Mouse (Mus musculus): ENCODE measurements around the gene 2610008E11Rik. TPM values are rescaled to one million over a fixed set of nuclear protein-coding genes. Genes with fewer than 3 reads are reported as not detected.
A peak's percentile ranks its signal among the peaks of the same experiment; 100 is the strongest.

Gene 2610008E11Rik
- polyA plus RNA-seq (2015; fragmentation: Nextera tagmentation; extraction: Ambion mirVana): 2.3 and 3.1 TPM in 2 replicates

DNA sequence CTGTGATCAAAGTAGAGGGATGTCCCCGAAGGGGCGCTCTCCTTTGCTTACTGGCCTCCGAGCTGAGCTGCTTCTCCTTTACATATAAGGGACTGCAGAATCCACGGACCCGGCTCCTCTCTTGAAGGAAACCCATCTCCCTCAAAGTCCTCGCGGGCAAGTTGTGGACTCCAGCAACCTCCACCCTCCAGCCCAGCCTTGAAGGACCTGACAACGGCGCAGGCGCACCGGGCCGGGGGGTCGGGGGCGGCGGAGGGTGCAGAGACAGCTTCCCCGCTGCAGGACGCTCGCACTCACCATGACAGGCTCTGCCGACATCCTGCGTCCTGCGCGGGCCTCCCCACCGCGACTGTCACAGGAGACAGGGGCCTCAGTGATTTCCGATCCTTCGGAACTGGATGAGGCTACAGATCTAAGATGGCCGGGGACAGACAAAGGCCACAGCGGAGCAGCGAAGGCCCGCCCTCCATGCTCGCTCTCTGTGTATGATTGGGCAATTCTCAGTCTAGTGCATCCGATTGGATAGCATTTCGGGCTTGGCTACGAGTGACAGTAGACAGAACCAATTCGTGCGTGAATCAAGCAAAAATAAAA is at the start of gene 2610008E11Rik:
Gene 2610008E11Rik (minus strand): TSS at position 440 of the 594 bp plus-strand sequence.
- peaks cover 10% of the 10 kb centered on the region for H3K4me1 ChIP-seq (ENCODE audit: insufficient read depth)
- H3K4me3 ChIP-seq (ENCODE audit: low read depth, low read length): peak within 1 kb of the TSS; percentile 82
- peak within 1 kb of the TSS; percentile 92 for H3K27ac ChIP-seq (ENCODE audit: low read depth)
- H3K9me3 ChIP-seq (ENCODE audit: low read length): no peaks in the 10 kb centered on the region
- H3K4me2 ChIP-seq (ENCODE audit: low read depth, low read length): peak within 1 kb of the TSS; percentile 78
- under 1% methylated on average over 36 of the region's 36 CpGs for WGBS (ENCODE audit: insufficient replicate concordance)
- DNase-seq: peak; percentile 89
- no peaks in the 10 kb centered on the region for H3K27me3 ChIP-seq (ENCODE audit: insufficient read depth, low read length)
- peak within 1 kb of the TSS; percentile 86 for H3K9ac ChIP-seq (replicated peaks)
- peaks cover 7% of the 10 kb centered on the region; the same call in 1 of the 2 replicates for H3K36me3 ChIP-seq (replicated peaks; ENCODE audit: insufficient read depth, low read length)
- peak; percentile 100 for ATAC-seq
- TF ChIP-seq CTCF (IDR thresholded peaks at IDR 0.05; ENCODE audit: low read depth) (no peak), EP300 (IDR thresholded peaks at IDR 0.05; ENCODE audit: low read depth) (no peak)

DNA sequence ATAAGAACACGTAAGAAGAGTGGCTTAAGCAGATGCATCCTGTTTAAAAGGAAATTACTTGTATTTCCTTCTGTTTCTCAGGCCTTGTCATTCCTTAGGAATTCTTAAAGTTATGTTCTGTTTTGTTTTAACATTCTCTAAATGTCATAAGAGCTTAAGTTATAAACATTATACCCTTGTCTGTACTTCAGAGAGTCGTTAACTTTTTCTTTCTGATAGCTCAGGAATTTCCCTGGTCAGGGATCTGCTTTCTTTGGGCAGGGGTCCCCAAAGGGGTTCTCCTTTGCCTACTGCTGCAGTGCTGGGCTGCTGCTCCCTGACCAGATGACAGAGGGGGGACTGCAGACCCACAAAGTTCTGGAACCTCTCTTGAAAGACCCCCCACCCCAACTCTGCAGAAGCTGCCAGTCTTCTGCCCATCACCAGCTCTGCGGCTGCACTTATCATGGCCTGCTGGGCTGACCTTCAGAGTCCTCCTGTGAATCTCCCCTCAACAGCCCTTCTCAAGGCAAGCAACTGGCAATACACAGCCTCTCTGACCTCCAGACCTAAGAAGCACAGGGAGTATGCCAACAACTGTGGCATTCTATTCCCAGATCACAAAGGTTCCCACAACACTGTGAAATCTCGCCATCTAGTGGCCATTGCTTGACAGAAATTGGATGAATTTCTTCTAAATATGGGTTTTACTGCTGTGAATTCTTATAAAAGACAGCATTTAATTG is 18.9 kb upstream of the 2610008E11Rik start:
- 33% methylated on average over 4 of the region's 4 CpGs for WGBS (ENCODE audit: insufficient replicate concordance)
- 0 out of 2 replicates have a peak overlapping the region, but pooled peaks have one; percentile 16 for H3K27ac ChIP-seq (ENCODE audit: low read depth)
- TF ChIP-seq CTCF (IDR thresholded peaks at IDR 0.05; ENCODE audit: low read depth) (peak; percentile 76), EP300 (IDR thresholded peaks at IDR 0.05; ENCODE audit: low read depth) (no peak)
- H3K4me3 ChIP-seq (ENCODE audit: low read depth, low read length): no peak overlapping the region
- H3K9ac ChIP-seq (replicated peaks): no peak overlapping the region
- H3K4me2 ChIP-seq (ENCODE audit: low read depth, low read length): no peak overlapping the region
- no peaks in the 10 kb centered on the region for H3K27me3 ChIP-seq (ENCODE audit: insufficient read depth, low read length)
- ATAC-seq (no peak), DNase-seq (peak; percentile 42)
- H3K4me1 ChIP-seq (ENCODE audit: insufficient read depth): no peaks in the 10 kb centered on the region
- no peaks in the 10 kb centered on the region for H3K36me3 ChIP-seq (replicated peaks; ENCODE audit: insufficient read depth, low read length)
- no peaks in the 10 kb centered on the region for H3K9me3 ChIP-seq (ENCODE audit: low read length)

DNA sequence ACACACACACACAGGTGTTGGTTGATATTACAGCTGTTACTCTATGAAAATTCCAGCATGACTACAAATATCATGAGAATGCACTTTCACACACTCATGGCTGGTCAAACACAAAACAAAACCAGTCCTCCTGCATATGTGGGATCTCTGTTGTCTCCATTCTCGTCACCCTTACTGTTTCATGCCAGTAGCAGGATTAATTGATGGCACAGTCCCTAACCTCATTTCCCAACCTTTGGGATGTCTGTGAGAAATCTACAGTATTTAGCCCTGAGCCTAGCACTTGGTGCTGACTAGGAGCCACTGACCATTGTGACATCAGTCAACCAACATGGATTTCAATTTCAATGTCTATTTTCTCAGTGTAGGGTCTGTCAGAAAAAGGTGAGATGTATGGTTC is 17.7 kb upstream of the 2610008E11Rik start:
- H3K9ac ChIP-seq (replicated peaks): no peak overlapping the region
- 75% methylated on average over 1 of the region's 1 CpGs for WGBS (ENCODE audit: insufficient replicate concordance)
- H3K27me3 ChIP-seq (ENCODE audit: insufficient read depth, low read length): no peaks in the 10 kb centered on the region
- TF ChIP-seq CTCF (IDR thresholded peaks at IDR 0.05; ENCODE audit: low read depth) (no peak), EP300 (IDR thresholded peaks at IDR 0.05; ENCODE audit: low read depth) (no peak)
- H3K4me1 ChIP-seq (ENCODE audit: insufficient read depth): no peaks in the 10 kb centered on the region
- no peak overlapping the region for H3K27ac ChIP-seq (ENCODE audit: low read depth)
- H3K4me2 ChIP-seq (ENCODE audit: low read depth, low read length): no peak overlapping the region
- DNase-seq (no peak), ATAC-seq (no peak)
- H3K36me3 ChIP-seq (replicated peaks; ENCODE audit: insufficient read depth, low read length): no peaks in the 10 kb centered on the region
- no peak overlapping the region for H3K4me3 ChIP-seq (ENCODE audit: low read depth, low read length)
- no peaks in the 10 kb centered on the region for H3K9me3 ChIP-seq (ENCODE audit: low read length)

DNA sequence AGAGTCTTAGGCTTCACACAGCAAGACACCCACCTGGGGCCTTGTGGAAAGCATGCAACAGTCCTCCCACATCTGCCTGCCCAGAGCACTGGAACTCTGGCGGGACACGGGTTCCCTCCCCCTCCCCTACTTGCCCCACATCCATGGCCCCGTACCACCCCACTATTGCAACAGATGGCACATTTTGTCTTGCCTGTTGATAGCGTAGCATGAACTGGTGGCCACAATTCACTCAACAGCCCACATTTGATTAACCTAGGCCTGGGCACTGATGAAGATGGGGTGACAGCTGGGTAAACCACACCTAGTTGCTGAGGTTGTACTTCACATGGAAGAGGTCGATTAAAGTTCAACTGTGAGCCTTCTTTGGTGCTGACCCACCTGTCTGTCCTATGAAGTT is 13.1 kb upstream of the 2610008E11Rik start:
- WGBS (ENCODE audit: insufficient replicate concordance): 76% methylated on average over 5 of the region's 5 CpGs
- Histone ChIP-seq H3K27me3 (ENCODE audit: insufficient read depth, low read length) (no peaks in the 10 kb centered on the region), H3K4me1 (ENCODE audit: insufficient read depth) (no peaks in the 10 kb centered on the region), H3K9me3 (ENCODE audit: low read length) (no peaks in the 10 kb centered on the region), H3K27ac (ENCODE audit: low read depth) (no peak overlapping the region), H3K4me2 (ENCODE audit: low read depth, low read length) (no peak overlapping the region), H3K36me3 (replicated peaks; ENCODE audit: insufficient read depth, low read length) (no peaks in the 10 kb centered on the region), H3K4me3 (ENCODE audit: low read depth, low read length) (no peak overlapping the region), H3K9ac (replicated peaks) (no peak overlapping the region)
- DNase-seq: no peak
- no peak for ATAC-seq
- TF ChIP-seq EP300 (IDR thresholded peaks at IDR 0.05; ENCODE audit: low read depth) (no peak), CTCF (IDR thresholded peaks at IDR 0.05; ENCODE audit: low read depth) (no peak)

DNA sequence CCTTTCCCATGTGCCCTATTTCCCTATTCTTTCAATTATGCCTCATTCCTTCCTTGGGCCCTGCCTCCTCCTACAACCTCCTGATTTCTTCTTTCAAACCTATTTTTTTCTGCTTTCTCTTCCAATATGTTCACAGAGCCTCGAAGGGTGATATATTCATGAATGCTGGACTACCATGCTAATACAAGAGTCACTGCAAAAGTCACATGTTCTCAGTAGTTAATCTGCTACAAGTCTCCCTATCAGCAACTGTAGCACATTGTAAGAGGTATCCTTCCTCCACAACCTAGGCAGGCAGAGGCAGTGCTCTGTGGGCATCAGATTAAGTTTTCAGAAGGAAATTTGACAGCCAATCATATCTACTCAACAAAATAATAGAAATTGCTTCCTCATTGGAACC is 11.8 kb upstream of the 2610008E11Rik start:
- no peak overlapping the region for H3K4me2 ChIP-seq (ENCODE audit: low read depth, low read length)
- H3K27ac ChIP-seq (ENCODE audit: low read depth): no peak overlapping the region
- ATAC-seq (no peak), DNase-seq (no peak)
- no peak overlapping the region for H3K4me3 ChIP-seq (ENCODE audit: low read depth, low read length)
- H3K9ac ChIP-seq (replicated peaks): no peak overlapping the region
- no peaks in the 10 kb centered on the region for H3K9me3 ChIP-seq (ENCODE audit: low read length)
- no peaks in the 10 kb centered on the region for H3K4me1 ChIP-seq (ENCODE audit: insufficient read depth)
- no peak for TF ChIP-seq EP300 (IDR thresholded peaks at IDR 0.05; ENCODE audit: low read depth)
- no peak for TF ChIP-seq CTCF (IDR thresholded peaks at IDR 0.05; ENCODE audit: low read depth)
- H3K27me3 ChIP-seq (ENCODE audit: insufficient read depth, low read length): no peaks in the 10 kb centered on the region
- H3K36me3 ChIP-seq (replicated peaks; ENCODE audit: insufficient read depth, low read length): no peaks in the 10 kb centered on the region
- 63% methylated on average over 1 of the region's 1 CpGs for WGBS (ENCODE audit: insufficient replicate concordance)

DNA sequence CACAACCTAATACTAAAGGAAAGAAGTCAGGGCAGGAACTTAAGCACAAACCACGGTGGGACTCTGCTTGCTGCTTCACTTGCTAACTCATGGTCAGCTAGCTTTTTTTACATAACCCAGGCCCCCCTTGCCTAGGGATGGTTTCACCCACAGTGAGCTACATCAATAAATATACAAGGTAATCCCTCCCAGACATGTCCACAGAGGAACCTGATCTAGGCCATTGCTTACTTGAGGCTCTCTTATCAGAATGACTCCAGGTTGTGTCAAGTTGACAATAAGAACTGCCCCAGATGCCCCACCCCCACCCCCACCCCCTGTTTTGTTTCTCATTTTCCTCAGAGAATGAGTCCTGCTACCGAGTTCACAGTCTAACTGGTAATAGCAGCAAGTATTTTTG is 10.1 kb upstream of the 2610008E11Rik start:
- WGBS (ENCODE audit: insufficient replicate concordance): 35% methylated on average over 2 of the region's 2 CpGs
- Histone ChIP-seq H3K36me3 (replicated peaks; ENCODE audit: insufficient read depth, low read length) (no peaks in the 10 kb centered on the region), H3K27me3 (ENCODE audit: insufficient read depth, low read length) (no peaks in the 10 kb centered on the region), H3K4me1 (ENCODE audit: insufficient read depth) (no peaks in the 10 kb centered on the region), H3K27ac (ENCODE audit: low read depth) (no peak overlapping the region), H3K4me3 (ENCODE audit: low read depth, low read length) (no peak overlapping the region), H3K9ac (replicated peaks) (no peak overlapping the region), H3K9me3 (ENCODE audit: low read length) (no peaks in the 10 kb centered on the region), H3K4me2 (ENCODE audit: low read depth, low read length) (no peak overlapping the region)
- TF ChIP-seq EP300 (IDR thresholded peaks at IDR 0.05; ENCODE audit: low read depth): no peak
- no peak for TF ChIP-seq CTCF (IDR thresholded peaks at IDR 0.05; ENCODE audit: low read depth)
- ATAC-seq (no peak), DNase-seq (no peak)

All from liver, postnatal 0 days (tissue).